Mouse (Mus musculus) regulatory T cell (primary cell): ENCODE measurements around the gene Cmtm4.

Experiments
- in situ Hi-C: fragments of 300-600 bp; cut with MboI, MseI; formaldehyde crosslinking; loops from one replicate; pipeline ENCODE4 v1.15.1; 2025; ENCODE audit warnings: high pct_unique_total_duplicates

Cmtm4 gene

DNA sequence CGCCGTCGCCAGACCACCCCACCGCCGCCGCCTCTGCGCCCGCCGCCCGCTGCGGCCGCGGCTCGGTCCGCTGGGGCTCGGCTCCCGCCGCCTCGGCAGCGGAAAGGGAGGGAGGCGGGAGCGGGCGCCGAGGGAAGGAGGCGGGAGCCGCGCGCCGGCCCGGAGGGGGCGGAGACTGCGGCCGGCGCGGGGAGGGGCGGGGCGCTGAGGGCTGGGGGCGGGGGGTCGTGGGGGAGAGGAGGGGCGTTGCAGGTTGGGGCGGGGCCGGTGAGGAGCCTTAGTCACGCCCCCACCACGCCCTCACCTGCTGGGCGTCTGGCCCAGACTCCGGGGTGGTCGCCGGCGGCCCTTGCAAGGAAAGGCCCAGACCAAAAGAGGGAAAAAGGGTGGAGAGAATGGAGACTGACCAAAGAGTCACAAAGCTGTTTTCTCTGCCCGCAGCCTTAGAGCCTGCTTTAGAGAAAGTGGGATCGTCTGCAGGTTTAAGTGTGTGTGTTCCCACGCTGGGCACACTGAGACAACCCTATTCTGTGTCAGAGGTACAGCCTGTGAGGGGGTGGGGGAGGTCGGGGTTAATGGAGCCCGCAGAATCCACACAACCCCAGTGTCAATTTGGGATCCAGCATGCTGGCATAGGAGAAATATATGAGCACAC, at the start of gene Cmtm4:
Gene Cmtm4 (minus strand): TSS at position 105 of the 655 bp plus-strand sequence.
- in situ Hi-C loops, result no loop called here

DNA sequence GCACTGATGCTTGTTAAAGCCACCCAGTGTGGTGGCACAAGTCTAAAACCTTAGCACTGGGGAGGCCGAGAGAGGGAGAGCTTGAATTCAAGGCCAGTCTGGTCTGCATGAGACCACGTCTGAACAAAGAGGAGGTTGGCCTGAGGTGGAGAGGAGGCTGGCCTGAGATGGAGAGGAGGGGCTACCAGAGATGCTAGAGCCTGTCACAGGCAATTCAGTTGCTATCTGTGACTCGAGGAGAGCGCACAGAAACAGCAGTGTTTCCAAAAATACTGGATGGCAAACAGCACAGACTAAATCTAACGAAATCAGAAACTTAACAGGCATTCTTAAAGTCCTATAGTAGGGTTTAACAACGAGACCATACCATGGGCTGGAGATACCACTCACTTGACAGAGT, 49.6 kb upstream of the Cmtm4 start:
- in situ Hi-C loops, result loop anchor here (10.0 kb wide), 1 partner anchor 200 kb away; the partner anchor contains the start of gene Tk2

DNA sequence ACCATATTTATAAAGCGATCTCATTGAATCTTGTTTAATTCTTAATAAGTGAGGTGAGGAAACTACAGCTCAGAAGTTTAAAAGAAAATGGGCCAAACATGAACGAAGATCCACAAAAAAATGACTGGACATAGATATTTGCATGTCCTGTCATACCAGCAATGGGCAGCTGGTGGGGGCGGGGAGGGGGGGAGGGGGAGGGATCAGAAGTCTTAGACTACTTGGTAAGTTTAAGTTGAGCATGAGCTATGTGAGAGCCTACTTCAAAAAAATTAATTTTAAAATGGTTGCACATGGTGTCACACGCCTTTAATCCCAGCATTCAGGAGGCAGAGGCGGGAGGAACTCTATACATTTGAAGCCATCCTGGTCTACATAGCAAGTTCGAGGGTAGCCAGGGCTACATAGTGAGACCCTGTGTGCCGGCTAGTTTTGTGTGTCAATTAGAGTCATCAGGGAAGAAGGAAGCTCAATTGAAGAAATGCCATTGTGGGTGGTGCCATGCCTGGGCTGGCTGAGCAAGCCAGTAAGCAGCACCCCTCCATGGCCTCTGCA, 47.6 kb upstream of the Cmtm4 start:
- in situ Hi-C loops, result loop anchor here (5.0 to 10.0 kb wide), 2 partner anchors 101 to 198 kb away; partner anchors contain the start of gene Tk2

DNA sequence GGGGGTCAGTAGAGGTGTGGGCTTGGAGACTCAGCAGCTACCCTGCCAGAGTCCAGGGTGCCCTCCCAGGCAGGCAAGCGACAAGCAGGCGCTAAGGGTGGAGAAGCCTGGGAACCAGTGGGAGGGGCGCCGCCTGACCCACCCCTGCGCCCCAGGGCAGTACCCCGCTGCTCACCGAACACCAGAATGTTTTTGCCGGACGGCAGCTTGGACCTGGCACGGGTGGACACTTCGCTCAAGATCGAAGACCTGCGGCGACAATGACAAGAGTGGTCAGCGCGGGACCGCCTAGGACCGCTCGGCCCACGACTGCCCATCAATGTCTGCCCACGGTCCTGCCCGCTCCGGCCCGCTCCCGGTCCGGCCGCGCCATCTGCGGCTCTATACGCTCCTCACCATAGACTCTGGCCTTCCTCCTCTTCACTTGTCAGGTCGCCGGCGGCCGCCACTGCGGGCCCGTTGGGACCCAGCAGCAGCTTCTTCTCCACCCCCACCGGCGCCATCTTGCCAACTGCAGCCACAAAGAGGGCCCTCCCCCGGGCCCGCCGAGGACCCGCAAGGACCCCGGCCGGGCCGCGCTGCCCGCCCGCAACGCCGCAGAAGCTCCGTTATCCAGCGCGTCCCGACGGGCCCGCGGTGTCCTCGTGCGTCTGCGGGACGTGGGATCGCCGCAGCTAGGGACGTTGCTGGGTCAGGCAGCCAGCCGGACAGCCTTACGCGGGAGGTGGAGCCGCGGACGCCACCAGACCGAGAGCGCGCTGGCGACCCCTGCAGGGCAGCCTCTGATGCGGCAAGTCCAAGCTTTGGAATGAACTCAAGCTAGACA, 46.9 kb upstream of the Cmtm4 start, which contains the start of gene Dync1li2:
Gene Dync1li2 (minus strand): TSS at position 749 of the 826 bp plus-strand sequence.
- in situ Hi-C loops, result loop anchor here (5.0 to 10.0 kb wide), 2 partner anchors 100 to 198 kb away; partner anchors contain the start of gene Tk2

DNA sequence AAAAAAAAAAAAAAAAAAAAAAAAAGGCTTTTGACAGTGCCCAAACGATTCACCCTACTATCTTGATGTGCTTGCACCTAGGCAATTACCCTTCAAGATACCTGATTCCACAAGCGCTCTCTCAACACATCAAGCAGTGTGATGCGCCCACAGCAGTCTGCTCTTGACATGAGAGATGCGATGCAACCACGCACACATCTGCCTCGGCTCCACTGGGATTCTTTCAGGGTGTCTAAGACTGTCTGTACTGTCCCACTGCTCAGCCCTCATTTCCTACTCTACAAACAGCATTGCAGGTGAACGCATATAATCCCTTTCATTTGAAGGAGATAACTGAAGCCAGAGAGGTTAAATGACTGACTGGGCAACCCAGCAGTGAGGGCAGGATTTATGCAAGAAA, 46.0 kb upstream of the Cmtm4 start:
- in situ Hi-C loops, result loop anchor here (5.0 to 10.0 kb wide), 2 partner anchors 99 to 197 kb away; partner anchors contain the start of gene Tk2

DNA sequence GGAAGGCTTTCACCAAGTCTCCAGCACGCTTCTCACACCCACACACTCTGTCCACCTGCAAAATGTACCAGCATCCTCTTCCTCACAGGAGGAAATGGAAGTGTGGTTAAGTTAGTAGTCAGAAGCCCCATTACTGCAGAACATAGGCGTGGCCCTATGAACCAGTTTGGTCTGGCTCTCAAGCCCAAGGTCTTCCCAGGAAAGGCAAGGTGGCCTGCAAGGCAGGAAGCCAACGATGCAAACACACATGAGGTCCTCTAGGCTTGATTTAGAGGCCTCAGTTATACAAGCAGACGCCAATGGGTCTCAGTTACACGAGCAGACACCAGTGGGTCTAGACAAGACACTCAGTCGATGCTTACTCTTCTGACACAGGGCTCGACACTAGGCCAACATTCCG, 43.9 kb upstream of the Cmtm4 start:
- in situ Hi-C loops, result no loop called here

DNA sequence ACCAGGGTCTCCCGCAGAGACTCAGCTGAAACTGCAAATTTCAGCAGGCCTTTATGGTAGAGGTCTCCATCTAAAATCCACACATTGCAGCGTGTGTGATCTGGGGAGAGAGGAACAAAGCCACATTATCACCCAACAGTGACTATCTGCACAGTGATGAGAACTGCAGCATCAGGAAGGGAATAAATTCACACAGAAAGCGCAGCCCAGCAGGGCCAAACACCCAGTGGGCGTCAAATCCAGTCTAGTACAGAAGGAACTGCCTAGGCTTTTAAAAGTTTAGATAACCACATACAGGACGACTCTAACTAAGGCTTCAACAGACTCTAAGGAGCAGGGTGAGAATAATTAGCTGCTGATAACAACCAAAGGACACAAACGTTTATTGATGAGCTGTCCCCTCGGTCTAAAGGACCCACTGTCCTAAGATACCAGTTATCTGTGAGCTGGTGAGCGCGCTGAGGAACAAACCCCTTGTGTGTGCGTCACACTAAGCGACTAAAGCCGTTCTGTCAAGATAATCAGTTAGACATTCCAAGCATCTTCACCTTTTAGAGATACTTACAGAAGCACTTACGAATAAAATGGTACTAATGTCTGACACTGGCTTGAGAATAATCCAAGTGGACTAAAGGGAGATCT, 42.0 kb upstream of the Cmtm4 start:
- in situ Hi-C loops, result no loop called here

DNA sequence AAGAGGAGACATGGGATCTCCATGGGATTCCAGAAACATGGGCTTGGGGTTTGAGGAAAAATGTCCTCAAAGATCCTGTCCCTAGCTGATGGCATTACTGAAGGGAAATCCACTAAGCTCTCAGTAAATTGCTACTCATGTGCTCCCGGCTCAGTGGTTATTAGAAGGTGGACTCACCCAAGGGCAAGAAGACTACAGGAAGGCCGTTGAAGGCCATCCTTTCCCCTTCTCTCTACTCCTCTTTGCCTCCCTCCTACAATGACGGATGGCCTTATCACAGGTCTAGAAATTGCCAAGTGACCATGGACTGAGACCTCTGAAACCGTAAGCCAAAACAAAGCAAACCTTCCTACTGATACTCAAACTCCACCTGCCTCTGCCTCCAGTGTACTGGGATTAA, 41.0 kb upstream of the Cmtm4 start:
- in situ Hi-C loops, result no loop called here

DNA sequence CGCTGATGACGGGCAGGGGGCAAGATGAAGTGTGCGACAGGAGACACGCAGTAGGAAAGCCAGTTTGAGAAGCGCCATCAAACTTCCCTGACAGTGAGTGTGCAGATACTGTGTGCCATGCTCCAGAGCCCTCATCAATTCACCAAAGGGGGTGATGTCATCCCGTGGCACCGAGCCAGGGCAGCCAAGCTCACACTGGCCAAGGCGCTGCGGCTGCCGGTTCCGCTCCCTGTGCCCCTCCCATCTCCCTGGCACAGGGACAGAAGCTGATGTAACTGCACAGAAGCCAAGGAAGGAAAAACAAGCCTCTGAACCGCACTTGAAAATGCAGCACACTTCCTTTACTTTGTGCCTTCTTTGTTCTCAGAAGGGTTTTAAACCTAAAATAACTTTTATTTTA, 40.4 kb upstream of the Cmtm4 start:
- in situ Hi-C loops, result no loop called here

DNA sequence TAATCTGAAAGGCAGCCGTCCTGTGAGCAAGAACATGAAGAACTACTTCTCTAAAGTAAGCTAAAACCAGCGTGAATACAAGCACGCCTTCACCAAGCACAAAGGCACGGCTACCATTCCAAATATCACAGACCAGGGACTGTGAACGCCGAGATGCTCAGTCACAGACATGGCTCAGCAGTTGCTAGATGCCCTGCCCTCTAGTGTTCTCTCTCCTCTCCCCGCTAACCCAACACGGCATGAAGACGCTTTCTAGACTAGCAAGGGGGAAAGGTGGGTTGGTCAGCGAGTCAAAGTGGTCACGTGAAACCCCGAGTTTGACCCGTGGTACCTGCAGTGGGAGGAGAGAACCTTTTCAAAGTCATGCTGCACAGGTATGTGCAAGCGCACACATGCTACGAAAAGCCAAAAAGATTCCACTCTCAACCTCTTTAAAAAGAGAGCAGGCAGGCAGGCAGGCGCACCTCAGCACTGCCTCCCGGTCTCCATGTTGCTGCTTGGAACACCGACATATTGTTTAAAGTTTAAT, 39.3 kb upstream of the Cmtm4 start:
- in situ Hi-C loops, result no loop called here

DNA sequence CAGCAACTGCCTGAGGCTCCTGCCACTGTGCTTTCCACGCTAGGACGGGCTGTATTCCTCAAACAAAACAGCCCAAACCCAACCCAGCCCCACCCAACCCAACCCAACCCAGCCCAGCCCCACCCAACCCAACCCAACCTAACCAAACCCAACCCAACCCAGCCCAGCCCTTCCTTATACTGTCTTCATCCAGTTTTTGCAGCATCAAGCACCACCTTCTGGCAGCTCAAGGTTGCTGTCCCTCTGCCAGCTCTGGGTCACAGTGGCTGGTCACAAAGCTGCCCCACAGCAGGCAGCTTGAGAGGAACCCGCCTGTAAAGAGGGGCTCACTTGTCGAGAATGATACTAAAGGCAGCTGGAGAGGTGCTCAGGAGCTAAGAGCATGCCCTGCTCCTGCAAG, 38.7 kb upstream of the Cmtm4 start:
- in situ Hi-C loops, result no loop called here

DNA sequence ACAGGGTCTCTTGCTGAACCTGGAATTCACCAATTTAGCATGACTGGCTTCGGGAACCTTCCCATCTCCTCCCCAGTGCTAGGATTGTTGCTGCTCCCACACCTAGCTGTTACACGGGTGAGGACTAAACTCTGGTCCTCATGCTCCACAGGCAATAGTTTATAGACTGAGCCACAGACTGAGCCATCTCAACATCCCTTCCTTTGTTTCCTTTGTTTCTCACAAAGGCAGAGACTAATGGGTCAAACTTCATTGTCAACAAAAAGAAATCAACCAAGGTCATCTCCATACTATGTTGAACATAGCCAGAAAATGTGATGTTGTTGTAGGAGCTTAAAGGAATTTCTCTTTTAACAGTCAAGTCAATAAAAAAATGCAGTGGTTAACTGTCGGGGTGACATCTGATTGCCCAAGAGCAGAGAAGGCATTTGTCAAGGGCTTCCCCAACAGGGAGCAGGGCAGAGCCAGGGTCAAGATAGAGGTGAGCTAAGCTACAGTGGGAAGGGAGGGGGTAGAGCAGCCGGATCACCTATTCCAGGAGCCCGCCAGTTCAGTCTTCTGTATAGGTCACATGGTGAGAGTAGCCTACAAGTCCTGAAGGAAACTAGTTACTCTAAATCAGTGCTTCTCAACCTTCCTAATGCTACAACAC, 37.7 kb upstream of the Cmtm4 start:
- in situ Hi-C loops, result no loop called here

DNA sequence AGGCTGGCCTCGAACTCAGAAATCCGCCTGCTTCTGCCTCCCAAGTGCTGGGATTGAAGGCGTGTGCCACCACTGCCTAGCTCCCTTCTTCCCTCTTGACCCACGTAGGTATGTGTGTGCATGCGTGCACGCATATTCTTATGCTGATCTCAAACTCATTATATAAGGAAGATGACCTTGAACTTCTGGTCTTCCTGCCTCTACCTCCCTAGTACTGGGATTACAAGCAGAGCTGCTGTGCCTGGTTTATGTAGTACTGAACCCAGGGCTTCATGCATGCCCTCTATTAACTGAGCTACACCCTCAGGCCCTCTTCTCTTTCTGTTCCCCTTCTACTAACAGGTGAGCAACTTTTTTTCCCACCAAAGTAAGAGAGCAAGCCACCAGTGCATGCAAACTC, 37.0 kb upstream of the Cmtm4 start:
- in situ Hi-C loops, result no loop called here

DNA sequence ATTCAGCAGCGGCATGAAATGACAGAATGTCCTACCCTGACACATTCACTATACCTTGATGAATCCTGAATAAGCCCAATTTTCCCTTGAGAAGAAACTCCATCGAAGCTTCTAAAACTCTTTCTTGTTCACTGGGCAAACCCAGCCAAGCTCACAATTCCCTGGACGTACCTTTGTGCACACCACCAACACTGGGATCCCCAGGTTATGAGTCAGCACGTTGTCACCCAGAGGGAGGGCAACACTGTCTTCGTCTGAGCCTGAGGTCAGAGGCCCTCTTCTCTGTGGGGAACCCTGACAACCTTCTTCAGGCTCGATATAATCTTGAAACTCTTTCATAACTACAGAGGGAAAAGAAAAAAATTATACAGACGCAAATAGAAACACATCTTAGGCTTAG, 34.6 kb upstream of the Cmtm4 start:
- in situ Hi-C loops, result no loop called here

DNA sequence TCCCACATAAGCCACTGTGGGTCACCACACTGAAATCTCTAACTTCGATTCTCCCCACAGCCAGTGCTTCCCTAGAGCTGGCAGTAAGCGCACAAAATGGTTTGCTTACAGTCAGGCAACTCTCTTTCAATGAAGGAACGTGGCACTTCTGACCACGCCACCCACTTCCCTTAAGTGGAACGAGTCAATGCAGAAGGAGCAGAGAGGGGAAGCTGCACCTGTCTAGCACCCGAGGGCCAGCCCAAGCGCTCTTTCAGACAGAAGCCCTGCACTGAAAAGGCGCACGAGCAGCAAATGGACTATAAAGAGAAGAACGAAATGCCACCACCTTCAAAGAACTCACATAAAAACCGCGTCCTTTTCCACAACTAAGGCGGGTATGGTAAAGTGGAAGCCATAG, 32.1 kb upstream of the Cmtm4 start:
- in situ Hi-C loops, result no loop called here

DNA sequence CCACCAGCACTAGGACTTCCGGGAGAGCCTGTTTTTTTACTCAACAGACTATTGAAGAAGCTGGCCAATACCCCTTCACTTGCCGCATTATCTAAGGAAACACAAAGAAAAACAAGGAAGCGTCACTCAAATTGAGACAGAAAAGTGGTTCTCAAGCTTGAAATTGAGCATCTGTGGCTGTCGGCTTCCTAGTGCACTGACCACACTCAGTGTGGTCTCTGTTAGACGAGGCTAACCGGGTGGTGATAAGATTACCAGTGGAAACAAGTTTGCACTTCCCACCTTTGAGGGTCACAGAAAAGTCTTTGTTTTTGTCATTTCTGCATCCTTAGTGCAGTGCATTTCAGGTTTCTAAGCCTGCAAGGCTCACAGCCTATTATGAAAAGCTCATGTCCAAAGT, 26.7 kb upstream of the Cmtm4 start:
- in situ Hi-C loops, result no loop called here

DNA sequence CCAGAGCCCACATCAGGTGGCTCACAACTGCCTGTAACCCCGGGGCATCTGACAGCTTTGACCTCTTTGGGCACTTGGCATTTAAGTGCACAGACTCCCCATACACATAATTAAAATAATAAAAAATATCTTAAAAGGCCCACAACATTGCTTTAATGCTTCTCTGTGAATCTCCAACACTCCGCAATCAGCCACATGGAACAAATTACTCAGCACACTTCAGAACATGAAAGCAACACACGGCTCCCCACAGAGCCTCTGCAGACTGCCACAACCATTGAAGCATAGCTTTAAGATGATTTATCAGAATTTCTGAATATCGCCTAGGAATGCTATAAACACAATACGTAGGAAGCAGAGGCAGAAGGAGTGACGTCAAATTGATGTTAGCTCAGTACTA, 20.4 kb upstream of the Cmtm4 start:
- in situ Hi-C loops, result no loop called here

DNA sequence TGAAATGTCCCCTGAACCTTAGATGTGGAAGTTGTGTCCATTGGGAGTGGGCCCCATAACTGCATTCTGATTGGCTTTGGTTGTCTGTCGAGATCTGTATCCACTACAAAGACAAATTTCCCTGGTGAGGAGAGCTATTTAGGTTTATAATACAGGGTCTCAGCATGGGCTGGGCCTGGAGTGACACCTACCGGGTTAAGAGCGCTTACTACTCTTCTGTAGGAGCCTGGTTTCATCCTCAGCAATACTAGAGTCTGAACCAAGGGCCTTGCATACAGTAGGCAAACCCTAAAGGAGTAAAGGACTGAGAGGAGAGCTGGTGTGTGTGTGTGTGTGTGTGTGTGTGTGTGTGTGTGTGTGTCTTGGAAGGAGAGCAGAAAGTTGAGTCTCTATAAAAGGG, 18.6 kb upstream of the Cmtm4 start:
- in situ Hi-C loops, result no loop called here

DNA sequence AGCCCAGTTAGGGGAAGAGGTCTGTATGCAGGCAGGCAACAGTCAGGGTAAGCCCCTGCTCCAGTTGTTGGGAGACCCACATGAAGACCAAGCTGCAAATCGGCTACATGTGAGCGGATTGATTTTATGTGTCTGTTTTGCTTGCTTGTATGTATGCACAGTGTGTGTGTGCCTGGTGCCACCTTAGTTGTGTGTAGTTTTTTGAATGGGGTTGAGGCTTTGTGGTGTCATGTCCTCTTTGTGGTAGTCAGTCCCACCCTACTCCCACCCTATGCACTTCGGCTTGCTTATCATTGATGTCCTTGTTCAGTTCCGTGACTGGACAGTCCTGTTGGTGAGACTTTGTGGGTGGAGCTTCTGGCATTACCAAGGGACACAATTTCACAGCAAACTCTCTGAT, 18.2 kb upstream of the Cmtm4 start:
- in situ Hi-C loops, result no loop called here

DNA sequence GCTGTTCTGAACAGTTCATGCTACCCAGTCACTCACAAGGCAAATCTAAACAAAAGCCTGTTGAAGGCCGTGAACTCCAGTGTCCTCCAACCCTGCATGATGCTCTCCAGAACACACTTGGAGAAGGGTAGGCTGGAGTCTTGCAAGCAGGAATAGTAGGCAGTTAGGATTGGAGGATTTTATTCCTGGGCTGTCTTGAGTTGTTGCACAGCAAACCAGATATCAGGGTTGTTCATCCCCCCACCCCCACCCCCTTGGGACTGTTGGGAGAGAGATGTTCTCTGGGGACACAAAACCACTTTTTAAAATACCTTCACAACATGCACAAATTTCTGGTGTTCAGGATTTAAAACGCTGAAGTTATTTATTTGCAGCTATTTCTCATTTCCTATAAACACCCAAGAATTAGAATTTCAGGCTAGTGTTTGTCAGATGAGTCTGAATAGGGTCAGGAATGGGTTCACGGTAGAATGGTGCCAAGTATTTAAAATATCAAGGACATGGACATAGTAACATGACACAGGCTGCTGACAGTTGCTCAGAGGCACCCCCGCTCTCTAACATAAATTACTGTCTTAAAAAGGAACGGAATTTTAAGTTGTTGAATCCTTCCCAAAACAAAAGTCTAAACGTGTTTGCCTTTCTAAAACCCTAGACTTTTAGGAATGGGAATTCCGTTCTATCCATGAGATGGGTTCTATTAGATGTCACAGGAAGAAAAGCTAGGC, 17.4 kb upstream of the Cmtm4 start:
- in situ Hi-C loops, result no loop called here

DNA sequence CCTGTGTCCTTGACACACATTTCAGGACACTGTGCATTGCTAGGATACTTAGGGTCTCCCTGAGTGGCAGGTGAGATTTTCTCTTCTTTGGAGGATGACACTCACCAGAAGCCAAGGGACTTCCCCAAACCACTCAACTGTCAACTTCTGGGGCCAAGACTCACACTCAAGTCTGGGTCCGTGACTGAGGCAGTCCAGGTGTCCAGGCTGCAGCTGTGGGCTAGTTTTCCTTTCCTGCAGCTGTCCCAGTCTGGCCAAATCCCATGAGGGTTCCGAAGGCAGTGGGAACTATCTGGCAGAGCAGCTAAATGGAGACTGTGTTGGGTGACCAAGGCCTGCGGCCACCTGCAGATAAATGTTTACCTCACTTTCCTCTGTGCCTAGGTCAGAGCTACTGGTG, 16.4 kb upstream of the Cmtm4 start:
- in situ Hi-C loops, result no loop called here
